Mouse (Mus musculus): ENCODE results near the gene Sp2.

Sp2 gene

DNA sequence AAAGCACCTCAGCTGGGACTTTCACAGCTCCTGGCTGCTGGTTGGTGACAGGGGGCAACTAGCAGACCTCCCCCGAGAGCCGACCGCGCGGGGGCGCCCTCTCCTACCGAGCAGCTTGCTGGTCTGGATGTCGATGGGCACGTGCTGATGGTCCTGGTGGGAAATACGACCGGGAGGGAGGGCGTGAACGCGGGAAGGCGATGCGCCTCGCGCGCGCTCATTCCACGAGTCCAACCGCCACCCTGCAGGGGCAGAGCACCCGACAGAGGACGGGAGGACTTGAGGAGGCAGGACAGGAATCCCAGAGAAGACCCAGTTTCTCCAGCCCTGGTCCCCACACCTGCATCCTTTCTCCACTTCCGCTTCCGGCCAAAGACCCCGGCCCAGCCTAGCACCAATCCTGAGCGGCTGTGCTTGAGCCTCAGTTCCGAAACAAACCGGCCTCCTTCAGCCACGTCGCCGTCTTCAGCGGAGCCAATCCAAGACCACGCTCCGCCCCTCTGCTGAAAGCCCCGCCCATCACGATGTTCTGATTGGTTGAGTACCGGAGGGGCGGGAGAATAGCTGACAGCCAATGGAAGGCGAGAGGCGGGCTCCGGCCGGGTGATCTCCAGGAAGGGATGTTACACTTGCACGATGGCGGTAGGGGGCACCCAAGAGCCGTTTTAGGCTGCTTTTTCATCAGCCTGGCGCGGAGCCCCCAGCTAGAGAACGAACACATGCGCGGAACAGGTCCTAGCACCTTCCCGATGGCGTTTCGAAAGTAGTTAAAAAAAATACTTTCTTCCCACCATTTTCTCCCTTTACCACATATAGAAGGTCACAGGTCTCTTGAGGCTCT is 66.5 kb downstream of the Sp2 start, which contains the start of gene Cdk5rap3:
Cdk5rap3 (minus strand) TSS at position 453 of the 841 bp plus-strand sequence.
- peak; percentile 100 for DNase-seq (ENCODE audit: low read depth, low spot score)

DNA sequence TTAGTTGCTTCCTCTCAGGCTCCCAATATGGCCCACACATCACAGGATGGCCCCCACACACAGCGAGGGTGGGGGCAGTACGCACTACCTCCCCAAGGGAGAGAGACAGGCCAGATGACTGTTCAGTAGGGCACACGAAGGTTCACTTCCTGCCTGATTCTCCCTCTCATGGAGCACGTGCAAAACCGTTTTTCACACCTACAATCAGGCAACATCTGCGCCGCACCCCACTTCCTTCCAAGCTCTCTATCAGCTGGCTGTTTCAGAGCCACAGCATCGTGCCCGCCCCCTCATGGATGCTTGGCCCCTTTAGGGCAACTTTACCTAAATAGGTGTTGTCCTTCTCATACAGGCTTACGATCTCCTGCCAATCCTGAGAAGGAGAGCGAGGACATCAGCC is 70.1 kb downstream of the Sp2 start:
- no peak for DNase-seq (ENCODE audit: low read depth, low spot score)

DNA sequence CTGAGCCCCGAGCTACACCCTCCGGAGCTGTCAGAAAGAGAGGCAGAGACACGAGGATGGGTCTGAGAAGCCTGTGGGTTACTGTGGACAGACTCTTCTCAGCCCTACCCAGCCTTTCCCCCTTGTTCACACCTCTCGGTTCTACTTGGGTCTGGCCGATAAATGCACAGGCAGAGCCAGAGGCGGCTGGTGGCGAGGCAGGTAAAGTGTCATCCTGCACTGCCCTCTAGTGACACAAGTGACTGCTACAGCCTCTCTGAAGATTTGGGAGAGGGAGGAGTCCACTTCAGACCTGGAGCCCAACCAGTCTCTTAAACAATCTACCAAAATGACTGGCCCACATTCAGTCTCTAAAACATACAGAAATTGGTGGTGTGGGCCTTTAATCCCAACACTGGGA is 72.8 kb downstream of the Sp2 start:
- peak; percentile 81 for DNase-seq (ENCODE audit: low read depth, low spot score)

DNA sequence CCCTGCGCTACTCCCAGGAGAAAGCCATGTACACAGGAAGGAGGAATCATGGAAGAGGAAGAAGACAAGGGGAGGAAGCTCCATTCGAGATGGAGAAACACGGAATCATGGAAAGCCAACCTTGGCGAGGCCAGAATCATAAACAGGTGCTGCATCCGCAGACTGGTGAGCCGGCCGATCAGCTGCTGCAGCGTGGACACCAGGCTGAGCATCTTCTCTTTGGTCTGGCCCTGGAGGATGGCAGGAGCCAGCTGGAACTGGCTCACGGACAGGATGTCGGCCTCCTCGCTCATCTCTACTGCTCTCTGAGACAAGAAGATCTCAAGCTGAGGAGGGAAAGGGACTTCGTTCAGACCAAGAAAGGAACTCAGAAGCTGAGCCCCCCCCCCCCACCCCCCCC is 74.2 kb downstream of the Sp2 start:
- DNase-seq (ENCODE audit: low read depth, low spot score), result no peak

DNA sequence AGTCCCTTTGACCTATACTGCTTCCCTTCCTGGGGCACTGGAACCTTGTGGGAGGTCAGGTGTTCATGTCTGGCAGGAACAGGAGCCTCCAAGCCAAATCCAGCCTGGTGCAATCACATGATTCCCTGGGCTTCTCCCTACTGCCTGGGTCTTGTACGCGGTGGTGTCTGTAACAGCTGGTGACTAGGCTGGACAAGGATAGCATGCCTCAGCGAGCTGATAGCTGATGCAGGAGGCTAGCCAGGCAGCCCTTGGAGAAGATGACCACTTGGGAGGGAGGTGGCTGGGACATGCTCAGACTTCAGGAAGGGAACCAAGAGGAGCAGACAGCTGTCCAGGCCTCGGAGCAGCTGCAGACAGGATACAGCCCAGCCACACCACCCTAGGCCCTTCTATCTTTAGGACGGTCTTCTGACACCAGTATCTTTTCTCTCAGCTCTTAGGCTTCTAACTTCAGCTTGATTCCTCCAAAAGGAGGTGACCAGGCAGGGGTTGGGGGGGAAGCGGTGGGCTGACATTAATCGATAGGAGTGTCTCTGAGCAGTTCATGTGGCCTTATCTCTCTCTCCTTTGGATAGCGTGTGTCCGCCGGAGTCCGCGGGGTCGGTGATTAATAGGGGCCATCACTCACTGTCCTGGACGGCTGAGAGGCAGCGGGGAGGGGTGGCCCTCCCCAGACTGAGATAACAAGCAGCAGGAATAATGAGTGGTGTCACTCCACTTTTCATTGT is 76.2 kb downstream of the Sp2 start:
- DNase-seq (ENCODE audit: low read depth, low spot score), result no peak

Data from forelimb bud, embryonic 11.5 days (tissue).